Mouse (Mus musculus) heart, embryonic 12.5 days (tissue): ENCODE measurements at regions not wholly inside any gene's neighbourhood (a gene's known extent, or its start where the extent isn't known, plus 50 kb on each side); places are given as distances from the start of the nearest gene placed in this dataset.

Experiments used
- ATAC-seq: fragments of 200-750 bp; cut with Nextera tagmentation; 2 replicates; pipeline ENCODE4 v1.8.0; 2017; ENCODE audit warnings: moderate TSS enrichment, moderate library complexity; ENCODE audit not compliant: insufficient number of reproducible peaks, low FRiP score
- H3K27ac ChIP-seq: fragments of 300-500 bp; sonication (generic); 2 replicates; pipeline ENCODE4 v1.5.1; 2016; ENCODE audit warnings: mild to moderate bottlenecking, moderate library complexity; ENCODE audit not compliant: poor library complexity, severe bottlenecking
- H3K27me3 ChIP-seq: fragments of 300-500 bp; sonication (generic); replicated peaks from 2 replicates; pipeline ENCODE4 v1.6.1; 2016; ENCODE audit warnings: mild to moderate bottlenecking, moderate library complexity
- H3K36me3 ChIP-seq: fragments of 300-500 bp; sonication (generic); 2 replicates; pipeline ENCODE4 v1.6.1; 2016; ENCODE audit warnings: mild to moderate bottlenecking, moderate library complexity
- H3K4me1 ChIP-seq: fragments of 300-500 bp; sonication (generic); replicated peaks from 2 replicates; pipeline ENCODE4 v1.6.1; 2016; ENCODE audit warnings: mild to moderate bottlenecking
- H3K4me2 ChIP-seq: fragments of 300-500 bp; sonication (generic); 2 replicates; pipeline ENCODE4 v1.6.1; 2016; ENCODE audit warnings: mild to moderate bottlenecking, moderate library complexity
- H3K4me3 ChIP-seq: fragments of 300-500 bp; sonication (generic); 2 replicates; pipeline ENCODE4 v1.5.1; 2016; ENCODE audit warnings: mild to moderate bottlenecking
- H3K9ac ChIP-seq: fragments of 300-500 bp; sonication (generic); 2 replicates; pipeline ENCODE4 v1.6.1; 2016; ENCODE audit warnings: mild to moderate bottlenecking, moderate library complexity
- H3K9me3 ChIP-seq: fragments of 300-500 bp; sonication (generic); replicated peaks from 2 replicates; pipeline ENCODE4 v1.6.1; 2016; ENCODE audit warnings: mild to moderate bottlenecking, moderate library complexity
- WGBS: fragments of 180-500 bp; shearing (Covaris S2); methylation state at CpG from one replicate; pipeline ENCODE4 v1.1.7; 2016; 5-methylcytosine and 5-hydroxymethylcytosine counted together

GRCm38 (mm10) chr1:137643508-137643907, 532.0 kb downstream of the Ptprc start:
- Histone ChIP-seq H3K4me3 (no peak overlapping the region), H3K9me3 (no peaks in the 10 kb centered on the region), H3K27me3 (no peaks in the 10 kb centered on the region), H3K4me2 (no peak overlapping the region), H3K27ac (no peak overlapping the region), H3K9ac (no peak overlapping the region), H3K36me3 (no peaks in the 10 kb centered on the region), H3K4me1 (0 out of 2 replicates have a peak, but pooled peaks cover 2% of the 10 kb centered on the region)
- ATAC-seq, result no peak
- WGBS, result 81% methylated on average over 1 of the region's 1 CpGs

DNA sequence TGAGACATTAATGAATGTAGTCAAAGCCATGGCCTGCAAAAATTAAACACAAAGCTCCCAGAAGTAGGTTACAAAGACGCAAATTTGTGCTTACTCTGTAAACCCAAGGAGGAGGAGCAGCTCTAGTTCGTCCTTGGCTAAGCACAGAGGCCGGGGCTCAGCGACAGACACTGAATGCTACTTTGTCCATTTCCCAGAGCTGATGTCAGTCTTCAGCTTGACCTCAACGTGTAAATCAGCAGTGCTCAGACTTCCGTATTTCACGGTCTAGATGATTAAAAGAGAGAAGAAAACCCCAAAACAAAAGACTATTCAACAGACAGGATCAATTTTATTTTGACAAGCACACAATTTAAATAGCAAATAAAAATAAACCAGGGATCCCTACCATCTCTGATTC, 534.7 kb downstream of the Ptprc start:
- H3K27me3 ChIP-seq, result no peaks in the 10 kb centered on the region
- H3K4me1 ChIP-seq, result 0 out of 2 replicates have a peak, but pooled peaks cover 2% of the 10 kb centered on the region
- no peak for ATAC-seq
- no peak overlapping the region for H3K4me2 ChIP-seq
- H3K9ac ChIP-seq, result no peak overlapping the region
- 47% methylated on average over 7 of the region's 7 CpGs for WGBS
- H3K27ac ChIP-seq, result no peak overlapping the region
- no peak overlapping the region for H3K4me3 ChIP-seq
- no peaks in the 10 kb centered on the region for H3K36me3 ChIP-seq
- no peaks in the 10 kb centered on the region for H3K9me3 ChIP-seq

DNA sequence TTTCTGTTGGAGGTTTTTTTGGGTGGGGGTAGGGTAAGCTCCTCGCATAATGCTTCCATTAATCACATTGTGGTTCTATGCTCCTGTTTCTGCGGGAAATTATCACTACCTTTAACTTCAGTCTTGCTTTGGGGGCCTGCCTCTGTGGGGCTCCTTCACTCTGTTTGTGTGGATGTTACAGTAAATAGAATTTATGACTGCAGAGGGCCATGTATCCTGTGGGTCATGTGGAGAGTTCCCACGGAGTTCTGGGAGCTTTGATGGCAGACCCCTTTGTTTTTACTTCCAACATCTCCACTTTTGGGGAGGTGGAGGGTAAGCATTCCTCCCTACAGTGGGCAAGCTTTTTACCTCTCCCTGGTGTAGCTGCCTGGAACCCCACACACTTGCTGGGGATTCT, 538.6 kb downstream of the Ptprc start:
- no peaks in the 10 kb centered on the region for H3K27me3 ChIP-seq

DNA sequence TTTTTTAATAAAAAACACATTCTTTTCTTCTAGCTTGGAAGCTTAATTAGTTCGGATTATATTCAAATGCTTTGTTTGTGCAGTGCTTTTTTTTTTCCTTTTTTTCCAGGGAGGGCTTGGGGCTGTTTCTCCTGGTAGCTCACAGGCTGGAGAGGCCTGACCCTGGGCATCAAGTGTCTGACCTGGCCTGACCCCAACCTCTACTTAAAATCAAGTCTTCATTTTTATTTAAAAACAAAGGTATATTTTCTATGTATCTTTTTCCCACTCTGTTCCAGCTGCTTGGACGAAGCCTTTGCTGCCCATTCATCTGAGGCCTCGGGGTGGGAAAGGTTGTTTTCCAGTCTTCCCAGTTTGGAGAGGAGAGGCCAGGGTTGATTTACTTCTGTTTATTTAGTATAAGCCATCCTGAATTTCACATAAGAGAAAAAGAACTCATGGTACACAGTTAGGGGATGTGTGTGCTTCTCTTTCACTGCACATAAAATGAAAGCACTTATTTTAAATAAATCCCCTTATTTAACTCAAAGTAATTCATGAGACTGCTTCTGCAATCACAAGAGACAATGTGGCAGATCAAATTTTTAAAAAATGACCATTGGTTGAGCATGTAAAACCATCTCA, 539.1 kb downstream of the Ptprc start:
- Histone ChIP-seq H3K4me2 (no peak overlapping the region), H3K27ac (no peak overlapping the region), H3K9ac (no peak overlapping the region), H3K27me3 (no peaks in the 10 kb centered on the region), H3K36me3 (no peaks in the 10 kb centered on the region), H3K9me3 (no peaks in the 10 kb centered on the region), H3K4me3 (no peak overlapping the region), H3K4me1 (no peaks in the 10 kb centered on the region)
- no peak for ATAC-seq
- 73% methylated on average over 3 of the region's 3 CpGs for WGBS

More for the DNA sequence above, 538.6 kb downstream of the Ptprc start:
- H3K4me1 ChIP-seq, result no peaks in the 10 kb centered on the region
- ATAC-seq, result no peak
- no peaks in the 10 kb centered on the region for H3K9me3 ChIP-seq
- no peaks in the 10 kb centered on the region for H3K36me3 ChIP-seq
- H3K4me2 ChIP-seq, result no peak overlapping the region
- H3K4me3 ChIP-seq, result no peak overlapping the region
- WGBS, result 55% methylated on average over 3 of the region's 3 CpGs
- H3K9ac ChIP-seq, result no peak overlapping the region
- H3K27ac ChIP-seq, result no peak overlapping the region

DNA sequence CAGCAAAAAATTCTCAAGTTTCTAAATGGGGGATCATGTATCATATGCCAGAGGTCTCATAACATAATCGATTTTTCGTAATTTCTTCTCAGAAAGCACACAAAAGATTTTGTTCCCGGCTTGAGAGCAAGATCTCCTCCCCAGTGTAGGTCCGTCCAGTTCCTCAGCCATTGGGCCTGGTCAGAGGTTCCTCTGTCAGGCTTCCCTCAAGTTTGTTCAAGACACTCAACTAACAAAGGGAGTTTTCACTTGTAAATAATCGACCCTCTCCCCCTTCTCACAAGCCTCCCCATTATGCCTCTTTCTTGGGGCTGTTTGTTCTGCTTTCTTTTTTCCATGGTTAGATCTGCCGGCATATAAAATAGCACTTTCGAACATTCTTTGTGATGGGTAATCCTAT, 539.7 kb downstream of the Ptprc start:
- H3K36me3 ChIP-seq, result no peaks in the 10 kb centered on the region
- no peaks in the 10 kb centered on the region for H3K27me3 ChIP-seq
- ATAC-seq, result no peak
- no peak overlapping the region for H3K4me3 ChIP-seq
- H3K9ac ChIP-seq, result no peak overlapping the region
- 71% methylated on average over 7 of the region's 7 CpGs for WGBS
- no peaks in the 10 kb centered on the region for H3K9me3 ChIP-seq
- no peaks in the 10 kb centered on the region for H3K4me1 ChIP-seq
- H3K27ac ChIP-seq, result no peak overlapping the region
- H3K4me2 ChIP-seq, result no peak overlapping the region

GRCm38 (mm10) chr1:137631546-137631945, 544.0 kb downstream of the Ptprc start:
- no peaks in the 10 kb centered on the region for H3K36me3 ChIP-seq
- H3K27me3 ChIP-seq, result no peaks in the 10 kb centered on the region
- H3K27ac ChIP-seq, result no peak overlapping the region
- H3K4me3 ChIP-seq, result no peak overlapping the region
- no peak overlapping the region for H3K9ac ChIP-seq
- no peaks in the 10 kb centered on the region for H3K4me1 ChIP-seq
- H3K9me3 ChIP-seq, result no peaks in the 10 kb centered on the region
- ATAC-seq, result no peak
- no peak overlapping the region for H3K4me2 ChIP-seq

GRCm38 (mm10) chr1:137620672-137621071, 554.8 kb downstream of the Ptprc start:
- H3K4me1 ChIP-seq, result peaks cover 8% of the 10 kb centered on the region
- H3K4me3 ChIP-seq, result no peak overlapping the region
- no peak overlapping the region for H3K27ac ChIP-seq
- H3K4me2 ChIP-seq, result no peak overlapping the region
- ATAC-seq, result no peak
- H3K27me3 ChIP-seq, result no peaks in the 10 kb centered on the region
- no peak overlapping the region for H3K9ac ChIP-seq
- 64% methylated on average over 5 of the region's 5 CpGs for WGBS
- H3K36me3 ChIP-seq, result no peaks in the 10 kb centered on the region
- H3K9me3 ChIP-seq, result no peaks in the 10 kb centered on the region

DNA sequence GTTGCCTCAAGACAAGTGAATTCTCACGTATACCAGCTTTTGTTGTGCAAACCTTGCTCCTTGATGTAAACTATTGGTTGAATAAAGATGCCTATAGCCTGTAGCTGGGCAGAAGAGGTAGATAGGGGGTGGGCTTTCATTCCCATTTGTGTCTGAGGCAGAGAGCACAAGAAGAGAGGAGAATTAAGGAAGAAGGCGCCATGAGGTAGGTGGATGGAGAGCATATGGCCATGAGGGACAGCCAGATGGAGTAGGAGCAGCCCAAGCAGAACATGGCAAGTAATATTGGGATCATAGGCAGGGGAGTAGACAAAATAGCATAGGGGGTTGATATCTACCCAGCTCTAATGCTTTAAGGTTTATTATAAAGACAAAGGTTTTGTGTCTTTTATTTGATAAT, 557.3 kb downstream of the Ptprc start:
- no peak for ATAC-seq
- Histone ChIP-seq H3K4me1 (peaks cover 8% of the 10 kb centered on the region), H3K36me3 (no peaks in the 10 kb centered on the region), H3K27ac (no peak overlapping the region), H3K9me3 (no peaks in the 10 kb centered on the region), H3K4me2 (no peak overlapping the region), H3K27me3 (no peaks in the 10 kb centered on the region), H3K9ac (no peak overlapping the region), H3K4me3 (no peak overlapping the region)
- 83% methylated on average over 2 of the region's 2 CpGs for WGBS

- Histone ChIP-seq H3K27ac (no peak overlapping the region), H3K9me3 (no peaks in the 10 kb centered on the region), H3K27me3 (no peaks in the 10 kb centered on the region), H3K4me2 (no peak overlapping the region), H3K9ac (no peak overlapping the region), H3K36me3 (no peaks in the 10 kb centered on the region), H3K4me3 (no peak overlapping the region), H3K4me1 (peaks cover 8% of the 10 kb centered on the region)
- 46% methylated on average over 5 of the region's 5 CpGs for WGBS
- no peak for ATAC-seq
Measured at GRCm38 (mm10) chr1:137617513-137617912, 558.0 kb downstream of the Ptprc start.

DNA sequence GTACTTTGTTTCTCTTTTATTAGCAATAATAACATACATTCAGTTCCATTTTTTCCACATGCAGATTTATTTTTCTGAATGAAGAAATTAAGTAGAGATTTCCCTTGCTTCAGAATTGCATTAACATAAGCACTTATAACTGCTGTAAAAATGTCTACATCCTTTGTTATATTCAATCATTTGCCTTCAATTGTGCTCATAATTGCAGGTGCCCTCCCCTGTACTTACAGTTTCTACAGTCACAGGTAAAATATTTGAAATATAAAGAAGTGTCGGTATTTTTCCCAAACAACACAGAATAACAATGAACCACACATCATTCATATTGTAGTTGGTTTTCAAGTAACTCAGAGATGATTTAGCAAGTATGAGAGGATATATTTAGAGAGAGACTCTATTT, 568.8 kb downstream of the Ptprc start:
- H3K4me3 ChIP-seq, result no peak overlapping the region
- H3K27ac ChIP-seq, result no peak overlapping the region
- H3K9me3 ChIP-seq, result no peaks in the 10 kb centered on the region
- H3K4me2 ChIP-seq, result no peak overlapping the region
- no peak for ATAC-seq
- no peaks in the 10 kb centered on the region for H3K36me3 ChIP-seq
- H3K27me3 ChIP-seq, result no peaks in the 10 kb centered on the region
- WGBS, result 73% methylated on average over 1 of the region's 1 CpGs
- H3K4me1 ChIP-seq, result no peaks in the 10 kb centered on the region
- no peak overlapping the region for H3K9ac ChIP-seq

GRCm38 (mm10) chr1:137605890-137606663, 569.4 kb downstream of the Ptprc start:
- ATAC-seq, result no peak
- Histone ChIP-seq H3K4me1 (no peaks in the 10 kb centered on the region), H3K27me3 (no peaks in the 10 kb centered on the region), H3K9ac (no peak overlapping the region), H3K4me2 (no peak overlapping the region), H3K9me3 (no peaks in the 10 kb centered on the region), H3K27ac (no peak overlapping the region), H3K36me3 (no peaks in the 10 kb centered on the region), H3K4me3 (no peak overlapping the region)
- WGBS, result 60% methylated on average over 11 of the region's 11 CpGs

DNA sequence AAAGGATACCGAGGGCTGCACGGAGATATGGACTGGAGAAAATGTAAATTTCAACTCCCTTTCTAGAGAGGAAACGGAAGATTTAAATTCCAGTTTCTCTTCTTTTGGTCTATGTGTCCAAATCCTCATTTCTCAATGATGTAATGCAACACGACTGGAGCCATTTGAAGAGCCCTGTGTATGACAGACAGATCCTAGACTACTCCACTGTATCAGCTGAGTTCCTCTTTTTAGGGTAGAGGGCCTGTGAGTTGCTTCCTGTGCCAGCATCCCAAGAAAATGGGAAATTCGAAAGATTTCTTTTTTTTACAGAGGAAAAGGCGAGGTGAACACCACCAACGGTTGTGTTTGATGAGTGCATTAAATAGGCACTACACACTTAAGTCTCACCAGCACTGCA, 581.8 kb downstream of the Ptprc start:
- WGBS, result 79% methylated on average over 7 of the region's 7 CpGs
- Histone ChIP-seq H3K36me3 (no peaks in the 10 kb centered on the region), H3K4me2 (no peak overlapping the region), H3K9me3 (no peaks in the 10 kb centered on the region), H3K9ac (no peak overlapping the region), H3K4me1 (peaks cover 3% of the 10 kb centered on the region), H3K4me3 (no peak overlapping the region), H3K27ac (no peak overlapping the region), H3K27me3 (no peaks in the 10 kb centered on the region)
- no peak for ATAC-seq
